Mouse (Mus musculus) testis, adult 10 weeks (tissue): ENCODE results near the gene Myom1. TPM values are rescaled to one million over a fixed set of nuclear protein-coding genes. Genes with fewer than 3 reads are reported as not detected.

ENCODE experiments used
- polyA plus RNA-seq: library from polyadenylated mRNA; stranded (reverse); fragments of 350-450 nt; fragmentation: Illumina TruSeq; extraction: RNeasy Lipid Tissue Mini Kit (QIAGEN cat#74804); gene quantifications from one replicate; pipeline ENCODE4 v1.2.3, GENCODE M21; 2014; ENCODE audit warnings: low read depth, low replicate concordance

The Myom1 gene
- 4.3 TPM for polyA plus RNA-seq

GRCm38 (mm10) chr17:71002081-71002743 lies at the start of gene Myom1:
Gene Myom1 (plus strand): TSS chr17:71002633.

GRCm38 (mm10) chr17:71002744-71003094 lies 286 bp downstream of the Myom1 start, which contains the start of gene Myl12a:
Gene Myl12a (minus strand): TSS chr17:71002878.

Other genes starting within 250 kb of the Myom1 start
- 40.4 TPM for gene Tgif1, start 149.1 kb upstream of the Myom1 start, polyA plus RNA-seq
- 29.9 TPM for gene Myl12a, start 245 bp downstream of the Myom1 start, polyA plus RNA-seq
- 31.2 TPM for gene Lpin2, start 179.9 kb downstream of the Myom1 start, polyA plus RNA-seq